Mouse (Mus musculus) hindlimb bud, embryonic 11.5 days (tissue): ENCODE results near the gene Jak3.
A peak's percentile ranks its signal among the peaks of the same experiment; 100 is the strongest.

ENCODE experiments used
- DNase-seq: peaks from one replicate; pipeline ENCODE4 v3.0.0-alpha.2; 2012; ENCODE audit warnings: low read depth, low spot score; ENCODE audit errors: extremely low spot score

Jak3 gene

GRCm38 (mm10) chr8:71676020-71676741 is at the start of gene Jak3:
Jak3 (plus strand) TSS chr8:71676296.
- no peak for DNase-seq

DNA sequence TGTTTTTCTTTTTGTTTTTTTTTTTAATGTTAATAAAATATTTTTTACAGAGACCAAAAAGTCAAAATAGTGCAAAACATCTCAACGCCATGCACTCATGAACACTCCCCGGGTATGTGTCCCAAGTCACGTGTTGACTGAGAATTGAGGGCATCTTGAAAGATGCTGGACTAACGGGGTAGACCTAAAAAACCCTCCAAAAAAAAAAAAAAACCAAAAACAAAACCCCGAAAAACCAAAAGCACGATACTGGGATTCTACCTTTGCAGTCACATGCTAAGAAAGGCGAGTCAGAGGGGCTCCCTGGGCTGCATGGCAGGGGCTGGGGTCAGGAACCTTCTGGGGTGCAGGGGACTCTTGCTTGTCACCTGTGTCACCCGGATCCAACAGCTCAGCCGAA is 49.3 kb upstream of the Jak3 start:
- no peak for DNase-seq

- no peak for DNase-seq
These were observed 48.6 kb upstream of the Jak3 start for GRCm38 (mm10) chr8:71627265-71628099.

DNA sequence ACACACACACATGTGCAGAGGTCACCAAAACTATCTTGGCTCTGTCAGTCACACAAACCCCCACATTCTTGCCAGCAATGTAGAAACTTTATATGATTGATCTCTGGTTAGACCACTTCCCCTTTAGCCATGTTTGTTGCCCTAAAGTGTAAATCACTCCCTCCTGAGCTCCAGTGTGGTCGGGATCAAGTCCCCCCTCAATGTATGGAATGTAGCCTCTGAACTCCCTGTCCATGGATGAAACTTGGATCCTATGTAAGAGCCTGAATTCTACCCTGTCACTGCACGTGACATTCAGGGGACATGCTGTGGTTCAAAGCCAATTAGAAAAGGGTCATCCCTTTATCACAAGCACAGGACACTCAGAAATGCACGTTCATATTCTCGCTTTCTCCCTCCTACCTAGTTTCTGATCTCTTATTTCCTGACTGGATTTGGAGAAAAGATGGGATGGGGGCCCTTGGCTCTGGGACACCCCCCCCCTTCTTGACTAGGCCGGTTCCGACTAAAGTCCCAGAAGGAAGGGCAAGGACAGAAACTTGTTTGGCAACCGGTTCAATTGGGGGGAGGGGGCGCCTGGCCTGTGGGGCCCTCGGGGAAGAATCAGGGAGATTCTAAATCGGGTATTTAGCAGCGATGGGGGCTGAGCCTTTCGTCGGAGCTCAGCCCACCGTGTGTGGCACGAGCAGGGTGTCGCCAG is 47.5 kb upstream of the Jak3 start:
- DNase-seq = no peak

DNA sequence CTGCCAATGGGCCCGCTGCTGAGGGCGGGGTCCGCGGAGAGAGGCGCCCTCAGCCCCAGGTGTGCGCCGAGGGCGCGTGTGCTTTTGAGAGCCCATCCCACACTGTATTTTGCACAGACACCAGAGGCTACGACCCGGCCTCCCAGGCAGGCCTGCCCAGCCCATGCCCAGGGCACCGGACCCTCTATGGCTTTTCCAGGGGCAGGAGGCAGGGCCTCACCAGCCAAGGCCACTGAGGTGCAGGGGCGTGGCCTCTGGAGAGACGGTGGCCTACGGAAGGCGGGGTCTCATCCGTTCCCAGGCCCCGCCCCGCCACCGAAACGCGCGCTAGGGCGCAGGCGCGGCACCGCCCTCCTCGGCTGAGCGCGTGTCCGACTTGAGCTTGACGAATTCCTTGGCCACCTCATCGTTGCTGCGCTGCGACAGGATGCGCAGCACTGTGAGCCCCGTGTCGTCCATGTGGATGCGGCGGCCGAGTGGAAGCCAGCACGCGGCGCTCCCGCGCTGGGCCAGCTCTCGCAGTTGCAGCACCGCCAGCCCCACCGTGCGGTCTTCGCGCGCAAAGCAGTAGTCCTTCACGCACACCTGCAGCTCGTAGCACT is 46.9 kb upstream of the Jak3 start:
- DNase-seq = peak; percentile 63

- no peak for DNase-seq
These were observed 46.3 kb upstream of the Jak3 start for GRCm38 (mm10) chr8:71629781-71630212.

DNA sequence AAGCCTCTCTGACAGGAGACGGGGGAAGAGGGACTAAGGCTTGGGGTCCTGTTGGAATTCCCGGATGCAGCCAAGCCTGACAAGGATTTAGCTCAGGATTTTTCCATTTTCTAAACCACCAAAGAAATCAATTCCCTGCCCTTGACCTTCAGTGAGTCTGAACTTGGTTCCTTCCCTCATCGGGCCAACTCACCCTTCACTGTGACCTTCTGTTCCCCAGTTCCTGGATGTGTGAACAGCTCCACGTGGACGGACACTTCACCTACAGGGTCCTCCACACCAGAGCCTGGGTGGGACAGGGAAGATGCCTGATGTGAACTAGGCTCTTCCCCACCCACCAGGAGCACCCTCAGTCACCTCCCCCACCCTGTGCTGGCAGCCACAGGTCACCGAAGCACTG is 45.3 kb upstream of the Jak3 start:
- DNase-seq = no peak

GRCm38 (mm10) chr8:71631897-71632296 is 44.2 kb upstream of the Jak3 start:
- DNase-seq = no peak

GRCm38 (mm10) chr8:71633164-71633563 is 42.9 kb upstream of the Jak3 start:
- no peak for DNase-seq

- no peak for DNase-seq
These were observed 42.0 kb upstream of the Jak3 start for GRCm38 (mm10) chr8:71633981-71634667.

DNA sequence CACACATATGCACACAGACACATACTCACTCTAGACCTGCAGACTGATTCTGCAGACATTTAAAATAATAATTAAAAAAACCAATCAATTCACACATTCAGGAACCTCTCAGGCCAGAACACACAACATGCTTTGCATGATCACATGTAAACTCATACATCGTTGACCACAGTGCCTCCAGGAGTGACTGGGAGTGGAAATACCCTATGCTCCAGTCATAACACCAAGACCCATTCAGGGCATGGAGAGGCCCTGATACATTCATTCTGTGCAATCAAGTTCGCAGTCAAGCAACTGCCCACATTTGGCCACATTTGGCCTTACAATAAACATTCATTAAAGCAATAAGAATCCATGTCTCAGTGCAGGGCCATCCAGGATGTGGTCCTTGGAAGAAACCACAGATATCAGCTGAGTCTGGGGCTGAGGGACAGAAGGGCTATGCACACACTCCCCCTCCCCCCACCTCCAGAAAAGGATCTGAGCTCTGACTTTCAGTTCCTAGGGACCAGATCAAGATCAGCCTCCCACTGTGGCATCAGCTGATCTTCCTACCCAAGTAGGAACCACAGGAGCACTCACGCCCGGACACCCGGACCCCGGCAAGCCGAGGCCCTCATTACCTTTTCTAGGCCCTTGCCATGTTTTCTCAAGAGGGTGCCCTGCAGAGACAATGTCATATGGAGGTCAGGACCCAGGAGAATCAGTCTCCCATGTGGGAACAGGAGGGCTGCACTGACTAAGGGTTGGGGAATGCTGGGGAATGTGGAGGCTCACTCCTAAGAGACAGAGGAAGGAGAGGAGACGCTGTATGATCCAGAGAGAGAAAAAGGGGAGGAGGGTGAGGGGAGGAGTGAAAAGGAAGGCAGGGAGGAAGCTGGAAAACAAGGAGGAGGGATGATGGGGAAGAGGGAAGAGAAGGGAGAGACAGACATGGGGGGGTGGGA is 38.7 kb upstream of the Jak3 start:
- no peak for DNase-seq

DNA sequence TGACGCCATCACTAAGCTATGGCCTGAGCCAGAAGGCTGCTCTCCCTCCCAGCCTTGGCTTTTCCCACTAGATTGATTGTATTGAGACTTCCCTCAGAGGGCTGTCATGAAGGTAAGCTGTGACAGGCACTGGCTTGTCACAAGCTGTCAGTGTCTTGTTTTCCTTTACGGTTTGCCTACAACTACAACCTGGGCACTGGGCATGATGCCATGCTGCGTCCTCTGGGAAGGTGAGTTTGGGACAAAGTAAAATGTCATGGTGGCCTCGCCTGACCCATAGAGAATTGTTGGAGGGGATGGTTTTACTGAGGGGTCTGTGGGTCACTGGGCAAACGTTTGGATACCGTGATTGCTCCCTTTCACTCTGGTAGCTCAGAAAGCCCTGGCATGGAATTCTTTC is 37.8 kb upstream of the Jak3 start:
- DNase-seq = no peak

DNA sequence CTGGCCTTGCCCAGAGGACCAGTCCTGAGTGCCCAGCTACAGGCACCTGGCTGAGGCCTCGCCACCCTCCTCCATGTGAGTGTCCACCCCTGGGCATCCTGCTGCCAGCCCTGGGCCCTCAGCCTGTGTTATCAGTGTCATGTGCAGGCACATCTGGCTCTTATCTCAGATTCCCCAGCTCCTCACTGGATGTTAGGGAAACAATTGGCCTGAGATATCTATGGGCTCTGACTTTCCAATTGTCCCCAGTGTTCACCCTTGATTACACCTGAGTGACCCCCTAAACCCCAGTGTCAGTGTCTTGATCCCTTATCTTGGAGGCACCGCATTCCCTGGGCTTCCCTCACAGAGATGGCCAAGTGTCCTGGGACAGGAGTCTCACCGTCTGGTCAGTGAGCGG is 36.8 kb upstream of the Jak3 start:
- no peak for DNase-seq

DNA sequence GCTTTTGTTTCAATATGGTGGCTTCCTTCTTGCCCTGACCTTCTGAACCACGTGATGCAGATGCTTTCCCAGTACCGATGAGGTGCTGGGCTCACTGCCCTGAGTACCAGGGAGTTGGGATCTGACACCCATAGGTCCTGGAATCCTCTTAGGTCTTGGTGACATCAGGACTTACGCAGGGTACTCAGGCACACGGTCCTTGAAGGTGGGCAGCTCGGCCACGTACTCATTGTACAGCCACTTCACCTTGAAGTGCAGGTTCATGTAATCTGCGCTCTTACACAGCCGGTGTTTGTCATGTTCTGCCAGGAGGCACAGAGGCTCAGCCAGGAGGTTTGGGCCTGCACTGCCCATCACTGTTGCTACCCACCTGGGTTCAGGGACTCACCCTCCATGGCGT is 30.6 kb upstream of the Jak3 start:
- DNase-seq = no peak

GRCm38 (mm10) chr8:71654600-71654999 is 21.5 kb upstream of the Jak3 start:
- no peak for DNase-seq

DNA sequence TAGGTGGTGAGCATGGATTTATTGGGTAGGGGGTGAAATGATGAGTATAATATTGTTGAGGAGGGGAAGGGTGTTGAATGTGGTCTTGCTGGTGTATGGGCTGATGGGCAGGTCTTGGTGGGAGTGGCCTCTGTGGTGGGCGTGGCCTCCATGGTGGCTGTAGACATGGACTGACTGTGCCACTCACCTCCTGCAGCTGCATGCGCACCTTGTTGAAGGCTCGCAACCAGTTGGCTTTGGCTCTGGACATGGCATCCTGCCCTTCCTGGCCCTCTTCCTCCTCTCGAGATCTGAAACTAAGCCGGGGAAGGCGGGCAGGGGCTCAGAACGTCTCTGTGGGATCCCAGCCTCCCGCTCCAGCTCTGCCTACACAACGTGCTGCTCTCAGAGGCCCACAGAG is 18.3 kb upstream of the Jak3 start:
- DNase-seq = no peak

DNA sequence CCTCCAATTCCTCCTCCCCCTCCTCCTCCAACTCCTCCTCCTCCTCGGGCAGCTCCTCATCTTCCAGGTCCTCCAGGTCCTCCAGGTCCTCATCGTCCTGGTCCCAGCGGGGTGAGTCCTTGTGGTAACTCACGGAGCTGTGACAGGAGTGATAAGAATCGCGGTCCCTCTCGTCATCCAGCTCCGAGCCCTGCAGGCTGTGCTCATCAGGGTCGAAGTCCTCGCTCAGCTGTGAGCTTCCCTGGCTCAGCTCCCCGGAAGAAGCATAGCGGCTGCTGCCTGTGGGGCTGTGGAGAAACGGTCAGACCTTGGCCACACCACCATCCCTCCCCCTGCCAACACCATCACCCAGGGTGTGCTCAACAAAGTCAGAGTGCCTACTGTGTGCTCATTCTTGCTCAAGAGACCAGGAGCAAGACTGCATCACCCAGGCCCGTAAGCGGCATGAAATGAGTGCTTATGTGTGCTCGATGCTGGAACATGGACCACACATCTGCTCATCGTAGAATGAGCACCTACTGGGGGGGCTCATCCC is 17.5 kb upstream of the Jak3 start:
- no peak for DNase-seq

DNA sequence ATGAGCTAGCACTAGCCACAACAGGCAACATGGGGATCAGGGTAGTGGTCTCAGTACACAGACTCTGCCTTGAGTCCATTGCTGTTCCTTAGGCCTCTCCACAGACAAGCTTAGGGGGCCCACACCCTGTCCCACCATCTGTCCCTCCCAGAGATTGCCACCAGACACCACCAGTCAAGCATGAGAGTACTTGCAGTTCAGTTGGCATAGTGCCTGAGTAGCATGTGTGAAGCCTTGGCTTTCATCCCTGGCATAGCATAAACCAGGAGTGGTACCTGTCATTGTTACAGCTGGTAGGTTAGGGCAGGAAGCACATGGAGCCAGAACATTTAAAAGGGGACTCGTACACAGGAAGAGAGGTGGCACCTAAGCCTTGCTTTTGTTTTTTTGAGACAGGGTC is 16.3 kb upstream of the Jak3 start:
- DNase-seq = no peak

DNA sequence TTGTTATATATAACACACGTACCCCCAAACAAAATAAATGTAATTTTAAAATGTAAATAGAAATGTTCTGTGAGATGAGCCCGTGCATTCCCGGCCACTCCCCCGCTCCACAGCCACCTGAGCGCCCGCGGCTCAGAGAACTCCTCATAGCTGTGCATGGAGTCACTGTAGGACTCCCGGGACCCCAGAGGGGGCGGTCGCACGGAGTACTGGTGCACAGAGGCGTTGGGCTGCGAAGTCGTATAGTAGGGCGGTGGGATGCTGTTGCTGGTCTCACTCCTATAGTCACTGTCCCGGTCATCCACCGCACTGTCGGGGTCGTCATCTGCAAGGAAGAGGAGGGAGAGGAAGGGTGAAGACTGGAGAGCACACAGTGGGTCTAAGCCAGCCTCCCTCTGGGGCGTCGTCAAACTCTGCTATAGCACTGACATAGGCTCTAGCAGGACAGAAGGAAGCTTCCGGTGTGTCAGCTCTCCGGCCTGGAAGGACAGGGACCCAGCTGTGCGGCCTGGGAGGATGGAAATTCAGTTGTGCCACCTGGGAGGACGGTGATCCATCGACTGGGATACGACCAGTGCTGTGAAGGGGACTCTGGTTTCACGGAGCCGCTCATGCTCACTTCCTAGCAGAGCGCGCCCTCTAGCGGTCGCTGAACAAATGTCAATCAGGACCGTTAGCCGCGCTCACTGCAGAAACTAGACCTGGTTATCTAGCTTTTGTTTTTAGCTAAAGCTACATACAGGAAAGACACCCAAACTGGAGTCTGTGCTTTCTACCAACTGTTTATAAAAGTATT is 15.6 kb upstream of the Jak3 start:
- peak; percentile 58 for DNase-seq
